Mouse (Mus musculus): ENCODE measurements around the gene D10Wsu102e. TPM values are rescaled to one million over a fixed set of nuclear protein-coding genes. Genes with fewer than 3 reads are reported as not detected.

The D10Wsu102e gene
- polyA plus RNA-seq, 1 experiment = 0.75 TPM

GRCm38 (mm10) chr10:83382528-83382927 is 22.5 kb downstream of the D10Wsu102e start:
- TF ChIP-seq CTCF (IDR thresholded peaks at IDR 0.05; ENCODE audit: control insufficient read depth, insufficient read depth, insufficient read length) = no peak
- no peak for TF ChIP-seq MAX (IDR thresholded peaks at IDR 0.05)
- no peak for TF ChIP-seq CEBPB (IDR thresholded peaks at IDR 0.05; ENCODE audit: low read depth)
- TF ChIP-seq MYOG (IDR thresholded peaks at IDR 0.05; ENCODE audit: control insufficient read depth, extremely low read depth, insufficient read length) = no peak
- TF ChIP-seq USF1 (IDR thresholded peaks at IDR 0.05; ENCODE audit: low read depth) = no peak
- no peak for TF ChIP-seq FOSL1 (IDR thresholded peaks at IDR 0.05; ENCODE audit: insufficient read depth, low read length, poor library complexity, severe bottlenecking)
- TF ChIP-seq MYOD1 (IDR thresholded peaks at IDR 0.05; ENCODE audit: control insufficient read depth, insufficient read length, low read depth) = no peak
- Histone ChIP-seq H3K36me3 (ENCODE audit: control insufficient read depth, insufficient read depth) (peaks cover 48% of the 10 kb centered on the region), H3K79me2 (ENCODE audit: control insufficient read depth, insufficient read depth) (no peaks in the 10 kb centered on the region), H3K4me3 (ENCODE audit: insufficient read depth, poor library complexity, severe bottlenecking) (no peak overlapping the region), H3K79me3 (ENCODE audit: low read depth) (no peaks in the 10 kb centered on the region), H3ac (ENCODE audit: control insufficient read depth, insufficient read length, low read depth) (no peak overlapping the region), H3K27me3 (ENCODE audit: control insufficient read depth, insufficient read depth, insufficient read length) (no peaks in the 10 kb centered on the region)

DNA sequence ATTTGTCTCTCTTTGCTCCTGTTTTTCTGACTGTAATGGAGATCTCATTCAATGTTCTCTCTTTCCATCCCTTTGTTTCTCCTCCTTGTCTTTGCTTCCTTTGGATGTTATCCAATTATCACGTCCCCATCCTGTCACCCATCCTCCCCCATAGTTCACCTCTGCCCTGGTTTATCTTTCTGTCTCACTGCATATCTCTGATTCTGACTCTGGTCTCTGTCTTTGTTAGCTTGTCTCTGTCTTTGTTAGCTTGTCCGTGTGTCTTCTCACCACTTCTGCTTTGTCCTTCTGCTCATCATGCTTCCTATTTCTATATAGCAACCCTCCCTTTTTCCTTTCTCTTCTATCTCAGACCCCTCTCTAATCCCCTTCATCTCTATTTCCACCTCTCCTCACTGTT is 23.0 kb downstream of the D10Wsu102e start:
- Histone ChIP-seq H3K79me3 (ENCODE audit: low read depth) (no peaks in the 10 kb centered on the region), H3K36me3 (ENCODE audit: control insufficient read depth, insufficient read depth) (peaks cover 48% of the 10 kb centered on the region), H3K27me3 (ENCODE audit: control insufficient read depth, insufficient read depth, insufficient read length) (no peaks in the 10 kb centered on the region), H3ac (ENCODE audit: control insufficient read depth, insufficient read length, low read depth) (no peak overlapping the region), H3K4me3 (ENCODE audit: insufficient read depth, poor library complexity, severe bottlenecking) (no peak overlapping the region), H3K79me2 (ENCODE audit: control insufficient read depth, insufficient read depth) (no peaks in the 10 kb centered on the region)
- no peak for TF ChIP-seq MYOG (IDR thresholded peaks at IDR 0.05; ENCODE audit: control insufficient read depth, extremely low read depth, insufficient read length)
- no peak for TF ChIP-seq MAX (IDR thresholded peaks at IDR 0.05)
- no peak for TF ChIP-seq CEBPB (IDR thresholded peaks at IDR 0.05; ENCODE audit: low read depth)
- no peak for TF ChIP-seq USF1 (IDR thresholded peaks at IDR 0.05; ENCODE audit: low read depth)
- TF ChIP-seq MYOD1 (IDR thresholded peaks at IDR 0.05; ENCODE audit: control insufficient read depth, insufficient read length, low read depth) = no peak
- no peak for TF ChIP-seq FOSL1 (IDR thresholded peaks at IDR 0.05; ENCODE audit: insufficient read depth, low read length, poor library complexity, severe bottlenecking)
- TF ChIP-seq CTCF (IDR thresholded peaks at IDR 0.05; ENCODE audit: control insufficient read depth, insufficient read depth, insufficient read length) = no peak

- Histone ChIP-seq H3K36me3 (ENCODE audit: control insufficient read depth, insufficient read depth) (peaks cover 42% of the 10 kb centered on the region), H3K4me3 (ENCODE audit: insufficient read depth, poor library complexity, severe bottlenecking) (no peak overlapping the region), H3ac (ENCODE audit: control insufficient read depth, insufficient read length, low read depth) (no peak overlapping the region), H3K27me3 (ENCODE audit: control insufficient read depth, insufficient read depth, insufficient read length) (no peaks in the 10 kb centered on the region), H3K79me3 (ENCODE audit: low read depth) (no peaks in the 10 kb centered on the region), H3K79me2 (ENCODE audit: control insufficient read depth, insufficient read depth) (no peaks in the 10 kb centered on the region)
- no peak for TF ChIP-seq MAX (IDR thresholded peaks at IDR 0.05)
- TF ChIP-seq MYOD1 (IDR thresholded peaks at IDR 0.05; ENCODE audit: control insufficient read depth, insufficient read length, low read depth) = no peak
- no peak for TF ChIP-seq CTCF (IDR thresholded peaks at IDR 0.05; ENCODE audit: control insufficient read depth, insufficient read depth, insufficient read length)
- no peak for TF ChIP-seq USF1 (IDR thresholded peaks at IDR 0.05; ENCODE audit: low read depth)
- no peak for TF ChIP-seq CEBPB (IDR thresholded peaks at IDR 0.05; ENCODE audit: low read depth)
- TF ChIP-seq FOSL1 (IDR thresholded peaks at IDR 0.05; ENCODE audit: insufficient read depth, low read length, poor library complexity, severe bottlenecking) = no peak
- TF ChIP-seq MYOG (IDR thresholded peaks at IDR 0.05; ENCODE audit: control insufficient read depth, extremely low read depth, insufficient read length) = no peak
Observed at GRCm38 (mm10) chr10:83383863-83384262, 23.8 kb downstream of the D10Wsu102e start.

- Histone ChIP-seq H3K4me3 (ENCODE audit: insufficient read depth, poor library complexity, severe bottlenecking) (no peak overlapping the region), H3K79me3 (ENCODE audit: low read depth) (no peaks in the 10 kb centered on the region), H3ac (ENCODE audit: control insufficient read depth, insufficient read length, low read depth) (no peak overlapping the region), H3K79me2 (ENCODE audit: control insufficient read depth, insufficient read depth) (no peaks in the 10 kb centered on the region), H3K36me3 (ENCODE audit: control insufficient read depth, insufficient read depth) (peaks cover 35% of the 10 kb centered on the region), H3K27me3 (ENCODE audit: control insufficient read depth, insufficient read depth, insufficient read length) (no peaks in the 10 kb centered on the region)
- no peak for TF ChIP-seq USF1 (IDR thresholded peaks at IDR 0.05; ENCODE audit: low read depth)
- no peak for TF ChIP-seq FOSL1 (IDR thresholded peaks at IDR 0.05; ENCODE audit: insufficient read depth, low read length, poor library complexity, severe bottlenecking)
- TF ChIP-seq MYOG (IDR thresholded peaks at IDR 0.05; ENCODE audit: control insufficient read depth, extremely low read depth, insufficient read length) = no peak
- no peak for TF ChIP-seq MAX (IDR thresholded peaks at IDR 0.05)
- TF ChIP-seq MYOD1 (IDR thresholded peaks at IDR 0.05; ENCODE audit: control insufficient read depth, insufficient read length, low read depth) = no peak
- no peak for TF ChIP-seq CTCF (IDR thresholded peaks at IDR 0.05; ENCODE audit: control insufficient read depth, insufficient read depth, insufficient read length)
- TF ChIP-seq CEBPB (IDR thresholded peaks at IDR 0.05; ENCODE audit: low read depth) = no peak
Observed at GRCm38 (mm10) chr10:83384456-83385215, 24.6 kb downstream of the D10Wsu102e start.

DNA sequence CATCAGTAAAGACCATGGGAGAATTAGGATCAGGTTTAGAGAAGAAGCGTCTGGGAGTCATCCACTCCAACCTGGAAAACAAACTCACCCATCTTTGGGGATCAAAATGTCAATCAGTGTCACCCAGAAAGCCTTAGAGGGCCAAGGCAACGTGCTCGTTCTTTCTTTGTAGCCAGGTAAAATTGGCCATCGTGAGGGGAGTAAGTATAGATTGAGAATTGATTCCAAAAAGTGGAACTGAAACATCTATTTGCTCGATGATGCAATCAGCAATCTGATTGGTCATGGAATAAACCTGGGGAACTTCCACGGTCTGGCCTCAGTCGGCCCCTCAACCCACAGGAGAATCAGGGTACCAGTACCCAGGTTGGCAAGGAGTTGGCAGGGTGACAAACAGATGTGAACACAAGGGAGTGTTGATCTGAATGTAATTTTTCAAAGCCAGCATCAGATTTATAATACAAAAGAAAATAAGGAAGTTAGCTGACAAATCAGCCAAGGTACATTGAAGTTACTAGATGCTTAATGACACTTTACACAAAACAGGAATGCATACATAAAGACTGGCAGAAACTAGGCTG is 25.4 kb downstream of the D10Wsu102e start:
- Histone ChIP-seq H3K4me3 (ENCODE audit: insufficient read depth, poor library complexity, severe bottlenecking) (no peak overlapping the region), H3K79me3 (ENCODE audit: low read depth) (no peaks in the 10 kb centered on the region), H3ac (ENCODE audit: control insufficient read depth, insufficient read length, low read depth) (no peak overlapping the region), H3K27me3 (ENCODE audit: control insufficient read depth, insufficient read depth, insufficient read length) (no peaks in the 10 kb centered on the region), H3K36me3 (ENCODE audit: control insufficient read depth, insufficient read depth) (peaks cover 28% of the 10 kb centered on the region), H3K79me2 (ENCODE audit: control insufficient read depth, insufficient read depth) (no peaks in the 10 kb centered on the region)
- TF ChIP-seq MYOG (IDR thresholded peaks at IDR 0.05; ENCODE audit: control insufficient read depth, extremely low read depth, insufficient read length) = no peak
- no peak for TF ChIP-seq MAX (IDR thresholded peaks at IDR 0.05)
- TF ChIP-seq USF1 (IDR thresholded peaks at IDR 0.05; ENCODE audit: low read depth) = no peak
- TF ChIP-seq MYOD1 (IDR thresholded peaks at IDR 0.05; ENCODE audit: control insufficient read depth, insufficient read length, low read depth) = no peak

All from C2C12 (cell line).